Mouse (Mus musculus) Muller cell, postnatal 12 days (primary cell): ENCODE measurements around the gene Tsen54.

Source experiments
- DNase-seq: peaks from one replicate; pipeline ENCODE4 v3.0.0-alpha.2; 2015; ENCODE audit errors: inconsistent ontology term

The Tsen54 gene

GRCm38 (mm10) chr11:115859143-115859945, 44.8 kb downstream of the Tsen54 start:
- peak; percentile 89 for DNase-seq

- no peak for DNase-seq
Measured at GRCm38 (mm10) chr11:115863895-115864294, 49.4 kb downstream of the Tsen54 start.

GRCm38 (mm10) chr11:115869393-115869792, 54.9 kb downstream of the Tsen54 start:
- no peak for DNase-seq

GRCm38 (mm10) chr11:115872437-115872836, 57.9 kb downstream of the Tsen54 start:
- DNase-seq, result no peak
